Mouse (Mus musculus) CH12.LX (cell line): Measurements from ENCODE around the gene Pfn1.

Experiments used
- EP300 ChIP-seq: IDR thresholded peaks from 2 replicates; pipeline ENCODE4 v1.6.1; 2011; ENCODE audit warnings: low read length, improper control_type of control experiment
- ETS1 ChIP-seq: conservative IDR thresholded peaks from 2 replicates; pipeline ENCODE4 v1.6.1; 2012; ENCODE audit warnings: low read depth, mild to moderate bottlenecking, inconsistent platforms, low read length, improper control_type of control experiment, moderate library complexity
- MAZ ChIP-seq: IDR thresholded peaks from 2 replicates; pipeline ENCODE4 v1.6.1; 2012; ENCODE audit warnings: low read depth, mild to moderate bottlenecking, inconsistent platforms, low read length, improper control_type of control experiment, moderate library complexity

DNA sequence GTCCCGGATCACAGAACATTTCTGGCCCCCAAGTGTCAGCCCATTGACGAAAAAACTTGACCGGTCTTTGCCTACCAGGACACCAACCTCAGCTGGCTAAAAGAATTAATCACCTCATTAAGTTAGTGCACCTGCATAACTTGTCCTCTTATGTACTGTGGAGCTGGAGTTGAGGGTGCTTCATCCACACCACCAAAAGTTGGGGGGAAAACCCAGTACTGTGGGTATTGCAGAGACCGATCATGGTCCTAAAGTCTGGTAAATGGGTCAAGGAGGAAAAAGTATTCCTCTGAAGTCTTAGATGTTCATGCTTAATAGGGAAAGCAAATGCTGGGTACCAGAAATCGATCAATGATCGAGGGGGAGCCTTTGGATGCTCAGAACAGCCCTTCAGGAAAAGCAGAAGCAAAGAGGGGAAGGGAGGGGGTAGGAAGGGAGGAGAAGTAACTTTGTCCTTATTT is 1.5 kb downstream of the Pfn1 start:
- TF ChIP-seq EP300 (no peak), MAZ (no peak), ETS1 (no peak)
